Mouse (Mus musculus): ENCODE data around the gene Xrcc6.

- no peak for TF ChIP-seq CTCF (IDR thresholded peaks at IDR 0.05; ENCODE audit: low read depth, low read length)
- TF ChIP-seq POLR2A (IDR thresholded peaks at IDR 0.05; ENCODE audit: extremely low read depth, insufficient read depth, low read length): no peak
These were observed 36.5 kb upstream of the Xrcc6 start for GRCm38 (mm10) chr15:81951159-81951558.
